Mouse (Mus musculus) gonadal fat pad, adult 2 months (tissue): Measurements from ENCODE around the gene Trappc1. TPM values are rescaled to one million over a fixed set of nuclear protein-coding genes. Genes with fewer than 3 reads are reported as not detected.
A peak's percentile ranks its signal among the peaks of the same experiment; 100 is the strongest.
"Not testable (repeated sequence)": the region's sequence is repeated elsewhere in the genome, so short reads cannot be mapped to it uniquely, and the experiment has no call there.

Source experiments
- DNase-seq: peaks from one replicate; pipeline ENCODE4 v3.0.0-alpha.2; 2012; ENCODE audit warnings: low read depth
- polyA plus RNA-seq: library from polyadenylated mRNA; depleted of rRNA; stranded (reverse); fragments of >200 nt; gene quantifications from 2 replicates; pipeline ENCODE4 v1.2.3, GENCODE M21; 2012; rRNA removed

Gene Trappc1
- polyA plus RNA-seq, result 66.2 and 80.4 TPM in 2 replicates

- peak; percentile 79 for DNase-seq
These were observed at the start of gene Trappc1, which contains the start of gene Cntrob for GRCm38 (mm10) chr11:69323667-69324111. Trappc1 (plus strand) TSS chr11:69323980. Cntrob (minus strand) TSS chr11:69323775.

- no peak for DNase-seq
These were observed 48.1 kb upstream of the Trappc1 start for GRCm38 (mm10) chr11:69275650-69276049.

GRCm38 (mm10) chr11:69276081-69276480 is 47.7 kb upstream of the Trappc1 start:
- no peak for DNase-seq

GRCm38 (mm10) chr11:69277267-69277666 is 46.5 kb upstream of the Trappc1 start:
- no peak for DNase-seq

GRCm38 (mm10) chr11:69291111-69291510 is 32.7 kb upstream of the Trappc1 start:
- no peak for DNase-seq

GRCm38 (mm10) chr11:69295286-69295685 is 28.5 kb upstream of the Trappc1 start:
- no peak for DNase-seq

- no peak for DNase-seq
These were observed 26.0 kb upstream of the Trappc1 start for GRCm38 (mm10) chr11:69297799-69298198.

- no peak for DNase-seq
These were observed 25.5 kb upstream of the Trappc1 start for GRCm38 (mm10) chr11:69298231-69298630.

GRCm38 (mm10) chr11:69302817-69303216 is 21.0 kb upstream of the Trappc1 start:
- no peak for DNase-seq

- DNase-seq, result no peak
These were observed 18.5 kb upstream of the Trappc1 start for GRCm38 (mm10) chr11:69305291-69305690.

GRCm38 (mm10) chr11:69306039-69306438 is 17.7 kb upstream of the Trappc1 start:
- DNase-seq, result no peak

GRCm38 (mm10) chr11:69311266-69311665 is 12.5 kb upstream of the Trappc1 start:
- no peak for DNase-seq

- no peak for DNase-seq
These were observed 7.4 kb upstream of the Trappc1 start for GRCm38 (mm10) chr11:69316361-69316760.

- not testable (repeated sequence) for DNase-seq
These were observed 5.8 kb upstream of the Trappc1 start for GRCm38 (mm10) chr11:69318000-69318399.

GRCm38 (mm10) chr11:69321580-69321979 is 2.2 kb upstream of the Trappc1 start:
- DNase-seq, result no peak

- DNase-seq, result no peak
These were observed 1.8 kb upstream of the Trappc1 start for GRCm38 (mm10) chr11:69322010-69322409.

- DNase-seq, result no peak
These were observed 898 bp upstream of the Trappc1 start for GRCm38 (mm10) chr11:69322693-69323471.

- DNase-seq, result no peak
These were observed 969 bp downstream of the Trappc1 start for GRCm38 (mm10) chr11:69324749-69325148.

- DNase-seq, result no peak
These were observed 2.0 kb downstream of the Trappc1 start, which contains the start of gene Kcnab3 for GRCm38 (mm10) chr11:69325628-69326407. Kcnab3 (plus strand) TSS chr11:69326258.

- DNase-seq, result no peak
These were observed 2.8 kb downstream of the Trappc1 start for GRCm38 (mm10) chr11:69326408-69327156.

GRCm38 (mm10) chr11:69327157-69327442 is 3.3 kb downstream of the Trappc1 start:
- DNase-seq, result no peak

- no peak for DNase-seq
These were observed 3.9 kb downstream of the Trappc1 start for GRCm38 (mm10) chr11:69327648-69328047.
